Mouse (Mus musculus) midbrain, embryonic 10.5 days (tissue): Measurements from ENCODE around the gene Slc4a3. TPM values are rescaled to one million over a fixed set of nuclear protein-coding genes. Genes with fewer than 3 reads are reported as not detected.

Experiments used
- DNase-seq: peaks from one replicate; pipeline ENCODE4 v3.0.0-alpha.2; 2017; ENCODE audit warnings: low spot score
- H3K27ac ChIP-seq: fragments of 300-500 bp; sonication (generic); replicated peaks from 2 replicates; pipeline ENCODE4 v1.5.1; 2016; ENCODE audit warnings: mild to moderate bottlenecking
- H3K27me3 ChIP-seq: fragments of 300-500 bp; sonication (generic); 2 replicates; pipeline ENCODE4 v1.6.1; 2016; ENCODE audit warnings: low read depth, mild to moderate bottlenecking; ENCODE audit not compliant: poor library complexity, severe bottlenecking
- H3K36me3 ChIP-seq: fragments of 300-500 bp; sonication (generic); 2 replicates; pipeline ENCODE4 v1.6.1; 2016; ENCODE audit warnings: mild to moderate bottlenecking, moderate library complexity
- H3K4me1 ChIP-seq: fragments of 300-500 bp; sonication (generic); 2 replicates; pipeline ENCODE4 v1.6.1; 2016
- H3K4me3 ChIP-seq: fragments of 300-500 bp; sonication (generic); 2 replicates; pipeline ENCODE4 v1.5.1; 2016; ENCODE audit warnings: mild to moderate bottlenecking, moderate library complexity
- H3K9me3 ChIP-seq: fragments of 300-500 bp; sonication (generic); replicated peaks from 2 replicates; pipeline ENCODE4 v1.6.1; 2016; ENCODE audit warnings: mild to moderate bottlenecking
- WGBS: fragments of 180-500 bp; shearing (Covaris S2); methylation state at CpG from one replicate; pipeline ENCODE4 v1.1.7; 2016; 5-methylcytosine and 5-hydroxymethylcytosine counted together
- polyA plus RNA-seq: library from polyadenylated mRNA; unstranded; fragments of >200 nt; fragmentation: Nextera tagmentation; extraction: Ambion mirVana; gene quantifications from 2 replicates; pipeline ENCODE4 v1.2.1, GENCODE M21; 2016

Gene Slc4a3
- polyA plus RNA-seq, 1 experiment from 2014 or later: 13.2 TPM

DNA sequence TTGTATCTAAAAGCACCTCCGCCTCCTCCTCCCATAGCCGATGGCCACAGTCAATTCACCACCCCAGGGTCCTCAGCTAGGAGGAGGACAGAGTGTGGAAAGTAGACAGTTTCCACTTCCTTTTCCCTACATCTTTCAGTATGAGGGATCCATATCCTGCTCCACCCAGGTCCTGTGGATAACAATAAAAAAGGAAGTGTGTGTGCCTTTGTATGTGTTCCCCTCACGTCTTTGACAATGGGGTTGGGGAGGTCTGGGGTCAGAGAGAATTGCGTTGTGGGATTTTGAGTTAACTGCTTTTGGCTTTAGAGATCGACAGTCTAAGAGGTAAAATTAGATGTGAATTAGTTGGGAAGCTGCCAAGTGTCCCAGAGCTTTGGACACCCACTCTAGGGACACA is 35.9 kb upstream of the Slc4a3 start:
- no peaks in the 10 kb centered on the region for H3K9me3 ChIP-seq
- no peak for DNase-seq
- 78% methylated on average over 5 of the region's 5 CpGs for WGBS
- H3K36me3 ChIP-seq: no peaks in the 10 kb centered on the region
- peaks cover 50% of the 10 kb centered on the region for H3K27me3 ChIP-seq
- no peak overlapping the region for H3K27ac ChIP-seq
- H3K4me3 ChIP-seq: no peak overlapping the region
- H3K4me1 ChIP-seq: peaks cover 58% of the 10 kb centered on the region

DNA sequence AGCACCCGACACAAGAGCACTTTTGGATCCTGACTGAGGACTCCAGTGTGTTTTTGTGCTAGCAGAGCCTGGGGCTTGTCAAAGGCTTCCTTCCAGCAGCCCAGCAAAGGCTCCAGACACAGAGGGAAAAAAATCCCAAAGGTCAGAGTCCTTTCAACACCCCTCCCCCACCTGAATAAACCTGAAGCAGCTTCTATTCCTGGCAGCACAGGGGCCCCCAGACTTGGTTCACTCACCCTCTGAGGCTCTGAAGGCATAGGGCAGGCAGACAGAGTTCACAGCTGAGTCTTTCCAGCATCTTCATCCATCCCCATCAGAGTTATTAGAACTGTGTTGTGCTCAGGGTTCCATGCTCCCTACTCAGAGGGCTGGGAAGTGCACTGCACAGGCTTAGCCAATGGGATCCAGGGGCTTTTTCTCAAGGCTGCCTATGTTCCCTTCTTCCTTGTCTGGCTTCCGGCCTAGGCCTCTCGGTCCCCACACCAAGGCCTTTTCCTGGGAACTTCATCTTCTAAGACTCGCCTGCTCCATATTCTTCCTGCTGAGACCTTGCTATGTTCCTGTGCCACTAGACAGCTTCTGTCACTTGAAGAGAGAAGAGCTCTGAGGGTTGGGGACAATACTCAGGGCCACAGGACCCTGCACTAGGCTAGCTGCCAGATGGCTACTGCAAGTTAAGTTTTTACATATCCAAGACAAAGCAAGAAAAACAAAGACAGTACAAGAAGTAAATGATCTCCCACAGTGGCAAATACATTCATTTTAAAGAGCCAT is 34.4 kb upstream of the Slc4a3 start:
- 63% methylated on average over 4 of the region's 4 CpGs for WGBS
- H3K9me3 ChIP-seq: no peaks in the 10 kb centered on the region
- peak overlapping the region; percentile 39; the same call in 1 of the 2 replicates for H3K27ac ChIP-seq
- H3K4me1 ChIP-seq: peaks cover 43% of the 10 kb centered on the region
- H3K36me3 ChIP-seq: no peaks in the 10 kb centered on the region
- H3K27me3 ChIP-seq: peaks cover 36% of the 10 kb centered on the region
- no peak for DNase-seq
- no peak overlapping the region for H3K4me3 ChIP-seq

DNA sequence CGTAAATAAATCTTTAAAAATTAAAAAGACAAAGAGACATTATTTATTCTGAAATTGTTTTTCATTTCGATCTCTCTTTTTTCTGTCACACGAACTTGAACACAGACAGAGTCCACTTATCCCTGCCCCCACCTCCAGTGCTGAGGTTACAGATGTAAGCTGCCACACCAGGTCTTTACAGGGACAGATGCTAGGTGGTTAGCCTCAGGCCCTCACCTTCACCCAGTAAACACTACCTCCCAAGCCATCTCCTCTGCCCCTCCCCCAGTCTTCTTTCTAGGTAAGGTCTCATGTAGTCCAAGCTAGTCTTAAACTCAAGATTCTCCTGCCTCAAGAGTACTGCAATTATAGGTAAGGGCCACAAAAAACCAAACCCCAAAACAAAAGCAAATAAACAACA is 33.5 kb upstream of the Slc4a3 start:
- no peak overlapping the region for H3K27ac ChIP-seq
- no peak overlapping the region for H3K4me3 ChIP-seq
- no peak for DNase-seq
- H3K9me3 ChIP-seq: no peaks in the 10 kb centered on the region
- H3K4me1 ChIP-seq: peaks cover 34% of the 10 kb centered on the region
- 90% methylated on average over 3 of the region's 3 CpGs for WGBS
- peaks cover 26% of the 10 kb centered on the region for H3K27me3 ChIP-seq
- H3K36me3 ChIP-seq: no peaks in the 10 kb centered on the region

DNA sequence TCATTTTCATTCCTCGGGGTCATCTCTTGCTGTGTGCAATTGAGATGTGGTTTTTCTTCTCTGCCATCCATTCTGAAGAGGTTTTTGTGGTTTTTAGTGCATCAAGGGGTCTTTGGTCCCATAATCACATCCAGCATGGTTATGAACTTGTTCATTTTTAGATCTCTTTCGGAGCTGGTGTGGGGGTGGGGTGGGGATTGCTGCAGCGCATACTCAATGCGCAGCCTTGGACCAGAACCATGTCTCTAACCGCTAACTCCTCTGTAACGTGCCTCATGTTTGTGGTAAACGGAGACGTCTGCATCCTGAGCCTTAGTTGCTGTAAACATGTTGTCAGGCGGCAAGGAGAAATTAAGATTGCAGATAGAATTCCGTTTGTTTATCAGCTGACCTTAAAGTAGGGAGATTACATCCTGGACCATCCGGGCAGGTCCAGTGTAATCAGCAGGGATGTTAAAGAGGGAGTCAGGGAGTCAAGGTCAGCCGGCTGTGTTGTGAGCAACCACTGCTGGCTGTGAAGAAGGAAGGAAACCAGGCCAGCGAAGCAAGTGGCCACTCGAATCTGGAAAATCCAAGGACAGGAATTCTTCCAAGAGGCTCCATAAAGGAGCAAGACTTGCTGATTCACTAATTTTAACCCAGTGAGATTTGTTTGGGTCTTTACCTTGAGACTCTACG is 29.2 kb upstream of the Slc4a3 start:
- no peak for DNase-seq
- H3K36me3 ChIP-seq: no peaks in the 10 kb centered on the region
- peaks cover 11% of the 10 kb centered on the region for H3K4me1 ChIP-seq
- H3K27ac ChIP-seq: no peak overlapping the region
- WGBS: 84% methylated on average over 15 of the region's 15 CpGs
- H3K9me3 ChIP-seq: no peaks in the 10 kb centered on the region
- no peaks in the 10 kb centered on the region for H3K27me3 ChIP-seq
- no peak overlapping the region for H3K4me3 ChIP-seq

DNA sequence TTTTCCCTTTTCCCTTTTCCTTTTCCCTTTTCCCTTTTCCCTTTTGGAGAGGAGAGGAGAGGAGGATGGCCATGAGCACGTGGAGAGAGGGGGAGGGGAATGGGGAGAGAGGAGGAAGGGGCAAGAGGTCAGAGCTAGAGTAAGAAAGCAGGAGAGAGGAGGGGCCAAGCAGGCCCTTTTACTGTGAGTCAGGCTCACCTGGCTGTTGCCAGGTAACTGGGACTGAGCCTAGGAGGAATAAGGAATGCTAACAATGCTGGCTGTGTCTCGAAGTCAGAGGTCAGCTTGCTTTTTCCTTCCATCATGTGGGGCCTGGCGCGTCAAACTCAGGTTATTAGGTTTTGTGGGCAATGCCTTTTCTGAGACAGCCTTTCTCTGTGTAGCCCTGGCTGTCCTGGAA is 28.1 kb upstream of the Slc4a3 start:
- WGBS: 45% methylated on average over 4 of the region's 4 CpGs
- Histone ChIP-seq H3K27me3 (no peaks in the 10 kb centered on the region), H3K36me3 (no peaks in the 10 kb centered on the region), H3K27ac (no peak overlapping the region), H3K9me3 (no peaks in the 10 kb centered on the region), H3K4me1 (peaks cover 19% of the 10 kb centered on the region), H3K4me3 (no peak overlapping the region)
- no peak for DNase-seq

DNA sequence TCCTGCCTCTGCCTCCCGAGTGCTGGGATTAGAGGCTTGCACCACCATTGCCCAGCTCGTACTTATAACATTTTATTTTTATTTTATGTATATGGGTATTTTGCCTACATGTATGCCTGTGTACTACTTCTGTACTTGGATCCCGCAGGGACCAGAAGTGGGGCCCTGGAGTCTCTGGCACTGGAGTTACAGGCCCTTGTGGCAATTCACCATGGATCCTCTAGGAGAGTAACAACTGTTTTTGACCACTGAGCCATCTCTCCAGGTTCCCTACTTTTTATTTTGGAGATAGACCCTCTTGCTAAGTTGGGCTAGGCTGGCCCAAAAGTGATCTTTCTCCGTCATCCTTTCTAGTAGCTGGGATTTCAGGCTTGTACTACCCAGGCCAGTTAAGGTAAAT is 27.6 kb upstream of the Slc4a3 start:
- DNase-seq: no peak
- H3K27ac ChIP-seq: no peak overlapping the region
- no peak overlapping the region for H3K4me3 ChIP-seq
- H3K4me1 ChIP-seq: peaks cover 19% of the 10 kb centered on the region
- no peaks in the 10 kb centered on the region for H3K9me3 ChIP-seq
- H3K27me3 ChIP-seq: no peaks in the 10 kb centered on the region
- WGBS: 92% methylated on average over 4 of the region's 4 CpGs
- no peaks in the 10 kb centered on the region for H3K36me3 ChIP-seq

DNA sequence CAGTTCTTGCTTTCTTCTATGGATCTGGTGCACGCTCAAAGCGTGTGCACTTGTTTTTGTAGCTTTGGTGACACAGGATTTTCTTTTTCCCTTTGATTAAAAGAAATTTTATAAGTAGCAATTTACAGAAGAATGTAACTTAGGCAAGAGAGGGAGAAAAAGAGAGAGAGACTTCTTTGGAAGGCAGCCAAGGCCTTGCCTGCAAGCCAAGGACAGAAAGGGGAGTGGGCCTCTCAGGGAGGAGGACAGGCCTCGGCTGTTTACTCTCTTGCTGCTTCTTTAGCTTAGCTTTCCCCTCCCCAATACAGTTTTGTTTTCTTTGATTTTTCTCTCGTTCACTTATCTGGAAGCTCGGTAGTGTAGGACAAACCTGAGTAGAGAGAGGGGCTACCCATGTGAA is 26.5 kb upstream of the Slc4a3 start:
- no peak overlapping the region for H3K27ac ChIP-seq
- no peak for DNase-seq
- no peaks in the 10 kb centered on the region for H3K9me3 ChIP-seq
- no peaks in the 10 kb centered on the region for H3K36me3 ChIP-seq
- WGBS: 91% methylated on average over 5 of the region's 5 CpGs
- no peaks in the 10 kb centered on the region for H3K27me3 ChIP-seq
- no peak overlapping the region for H3K4me3 ChIP-seq
- H3K4me1 ChIP-seq: peaks cover 19% of the 10 kb centered on the region

DNA sequence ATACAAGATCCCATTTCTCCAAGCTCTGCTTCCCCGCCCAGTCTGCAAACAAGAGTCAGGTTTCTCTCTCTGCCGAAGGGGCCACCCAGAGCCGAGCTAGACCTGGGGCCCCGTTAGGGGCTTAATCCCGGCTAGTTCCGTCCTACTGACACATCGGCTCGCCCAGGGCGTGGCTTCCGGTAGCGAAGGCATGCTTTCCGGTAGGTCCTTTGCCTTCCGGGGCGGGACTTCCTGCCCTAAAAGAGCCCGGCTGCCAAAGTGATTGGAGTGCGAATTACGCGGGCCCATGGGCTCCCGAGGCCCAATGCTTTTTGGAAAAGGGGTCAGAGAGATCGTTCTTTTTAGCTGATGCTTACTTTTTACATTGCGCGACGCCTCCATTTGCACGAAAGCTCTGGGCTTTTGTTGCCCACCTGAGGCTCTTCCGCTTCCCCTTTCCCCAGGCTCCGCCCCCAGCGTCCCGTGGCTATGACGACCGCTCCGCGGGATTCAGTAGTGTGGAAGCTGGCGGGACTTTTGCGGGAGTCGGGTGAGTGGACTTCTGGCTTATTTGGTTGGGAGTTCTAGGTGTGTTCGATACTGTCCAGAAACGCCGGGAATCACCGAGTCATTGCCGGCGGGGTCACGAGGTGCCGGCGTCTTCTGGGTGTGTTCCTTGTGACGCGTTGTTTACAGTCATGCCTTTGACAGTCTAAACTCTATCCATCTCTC is 24.6 kb upstream of the Slc4a3 start, which contains the start of gene Stk11ip:
Stk11ip (plus strand) TSS at position 209 of the 711 bp plus-strand sequence.
- peaks cover 13% of the 10 kb centered on the region for H3K36me3 ChIP-seq
- H3K4me3 ChIP-seq: peak within 1 kb of the TSS; percentile 76
- H3K9me3 ChIP-seq: no peaks in the 10 kb centered on the region
- peak; percentile 98 for DNase-seq
- under 1% methylated on average over 46 of the region's 46 CpGs for WGBS
- no peaks in the 10 kb centered on the region for H3K27me3 ChIP-seq
- peaks cover 19% of the 10 kb centered on the region for H3K4me1 ChIP-seq
- peak within 1 kb of the TSS; percentile 87 for H3K27ac ChIP-seq

DNA sequence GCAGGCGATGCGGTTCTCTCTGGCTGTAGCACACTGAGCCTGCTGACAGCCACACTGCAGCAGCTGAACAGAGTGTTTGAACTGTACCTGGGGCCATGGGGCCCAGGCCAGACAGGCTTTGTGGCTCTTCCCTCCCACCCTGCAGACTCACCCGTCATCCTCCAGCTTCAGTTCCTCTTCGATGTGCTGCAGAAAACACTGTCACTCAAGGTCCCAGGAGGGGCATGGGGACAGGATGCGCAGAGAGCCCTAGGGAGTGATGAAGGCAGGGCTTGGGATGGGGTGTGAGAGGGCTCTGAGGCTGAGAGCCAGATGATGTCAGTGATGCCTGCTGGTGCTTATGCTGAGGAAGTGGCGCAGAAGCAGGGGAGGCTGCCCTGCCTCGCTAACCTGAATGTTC is 21.4 kb upstream of the Slc4a3 start:
- peaks cover 14% of the 10 kb centered on the region for H3K4me1 ChIP-seq
- peaks cover 46% of the 10 kb centered on the region for H3K36me3 ChIP-seq
- no peaks in the 10 kb centered on the region for H3K9me3 ChIP-seq
- H3K27me3 ChIP-seq: no peaks in the 10 kb centered on the region
- H3K27ac ChIP-seq: no peak overlapping the region
- DNase-seq: no peak
- no peak overlapping the region for H3K4me3 ChIP-seq
- WGBS: 88% methylated on average over 7 of the region's 7 CpGs

DNA sequence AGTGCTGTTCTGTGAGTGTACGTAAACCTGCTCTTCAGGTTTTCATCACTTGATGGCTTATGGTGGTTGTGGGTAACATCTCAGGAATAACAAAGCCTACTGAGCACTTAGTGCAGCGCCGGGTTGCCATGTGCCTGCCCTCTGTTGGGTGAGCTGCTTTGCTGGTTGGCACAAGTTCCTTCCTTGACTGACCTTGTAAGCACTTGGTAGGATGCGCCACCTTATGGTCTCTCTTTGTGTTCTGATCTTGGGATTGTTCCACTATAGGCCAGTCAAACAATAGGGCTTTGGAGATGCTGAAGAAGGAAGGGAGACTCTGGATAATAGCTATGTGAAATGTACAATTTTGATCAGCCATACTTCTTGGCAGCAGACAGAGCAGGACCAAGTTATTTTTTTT is 15.5 kb upstream of the Slc4a3 start:
- WGBS: 91% methylated on average over 4 of the region's 4 CpGs

DNA sequence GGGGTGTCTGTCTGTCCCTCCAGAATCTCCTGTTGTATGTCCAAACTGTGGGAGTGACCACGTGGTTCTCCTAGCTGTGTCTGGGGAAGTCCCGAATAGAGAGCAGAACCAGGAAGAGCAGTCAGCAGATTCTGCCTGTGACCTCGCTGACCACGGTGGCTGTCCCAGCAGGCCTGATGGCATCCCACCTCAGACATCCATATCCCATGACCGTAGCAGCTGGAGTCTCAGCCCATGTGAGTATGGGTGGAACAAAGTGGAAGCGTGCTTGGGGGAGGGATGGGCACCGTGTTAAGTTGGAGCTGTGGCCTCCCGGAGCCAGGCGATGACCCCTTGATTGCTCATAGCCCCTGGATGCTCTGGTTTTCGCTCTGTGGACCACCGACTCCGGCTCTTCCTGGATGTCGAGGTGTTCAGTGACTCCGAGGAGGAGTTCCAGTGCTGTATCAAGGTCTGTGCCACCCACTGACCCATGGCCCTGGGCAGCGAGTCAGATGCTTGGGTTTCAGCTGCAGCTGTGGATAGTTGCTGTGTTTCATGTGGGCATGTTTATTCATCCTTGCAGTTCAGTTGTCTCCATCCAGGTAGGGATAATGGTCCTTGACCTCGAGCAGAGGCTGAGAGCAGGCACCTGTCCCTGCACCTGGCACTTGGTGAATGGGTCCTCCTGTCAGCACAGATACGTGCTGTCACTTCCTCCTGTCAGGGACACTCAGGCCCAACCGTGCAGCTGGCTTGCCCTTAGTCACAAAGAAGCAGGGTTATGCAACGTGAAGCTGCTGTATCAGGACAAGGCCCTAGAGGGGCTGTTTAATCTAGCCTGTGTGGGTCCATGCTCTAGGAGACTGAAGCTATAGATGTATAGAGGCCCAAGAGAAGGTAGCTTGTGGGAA is 13.5 kb upstream of the Slc4a3 start:
- no peak for DNase-seq
- H3K27me3 ChIP-seq: no peaks in the 10 kb centered on the region
- peaks cover 83% of the 10 kb centered on the region for H3K36me3 ChIP-seq
- 93% methylated on average over 19 of the region's 19 CpGs for WGBS
- no peaks in the 10 kb centered on the region for H3K9me3 ChIP-seq
- H3K4me3 ChIP-seq: no peak overlapping the region
- H3K4me1 ChIP-seq: no peaks in the 10 kb centered on the region
- H3K27ac ChIP-seq: no peak overlapping the region

More for the DNA sequence above, 15.5 kb upstream of the Slc4a3 start:
- no peak overlapping the region for H3K4me3 ChIP-seq
- H3K27me3 ChIP-seq: no peaks in the 10 kb centered on the region
- H3K36me3 ChIP-seq: peaks cover 88% of the 10 kb centered on the region
- no peaks in the 10 kb centered on the region for H3K4me1 ChIP-seq
- no peak for DNase-seq
- no peak overlapping the region for H3K27ac ChIP-seq
- H3K9me3 ChIP-seq: no peaks in the 10 kb centered on the region
